In genomic region chr11:102921491-102921890, GRCm38 (mm10) we compare ENCODE assay signal across 19 mouse cellular contexts. TPM values are rescaled to one million over a fixed set of nuclear protein-coding genes. Genes with fewer than 3 reads are reported as not detected.
DNase-seq lines count a peak whose midpoint lies in the region; ATAC-seq lines count a peak whose summit lies in the region.
"Had no signal": no experiment of that assay in that cellular context is flagged by ENCODE, and none has a peak within 500 bp of the region (broad histone marks: within the 10 kb centered on the region; RNA-seq: fewer than 3 reads in every experiment).

No protein-coding gene starts in this region.

- peak; percentile 38 for DNase-seq in forebrain, embryonic 11.5 days (ENCODE audit: low spot score)
- DNase-seq in forebrain, embryonic 10.5 days (ENCODE audit: extremely low spot score, low spot score): no peak
- no peak for DNase-seq in kidney, adult 11 months
- DNase-seq in embryonic facial prominence, embryonic 10.5 days (ENCODE audit: low spot score): no peak
- no peak for DNase-seq in left cerebral cortex, adult 8-10 months (ENCODE audit: low spot score in 2 of 2)
- no peak for DNase-seq in spleen, postnatal 14 days (ENCODE audit: low spot score in 2 of 2)
- DNase-seq: cerebellum, adult 11 months; lung, embryonic 14.5 days; right cerebral cortex, adult 18-20 months had no signal

- no peak overlapping the region for H3K4me2 ChIP-seq in forebrain, embryonic 11.5 days (ENCODE audit: low read depth, low read length, severe bottlenecking)
- H3K4me2 ChIP-seq in kidney, embryonic 14.5 days (replicated peaks; ENCODE audit: low read depth, low read length): no peak overlapping the region
- no peak overlapping the region for H3K4me2 ChIP-seq in liver, embryonic 16.5 days (ENCODE audit: low read depth, low read length)
- H3K4me2 ChIP-seq: intestine, embryonic 15.5 days; neural tube, embryonic 13.5 days had no signal

- H3K27ac ChIP-seq in forebrain, embryonic 11.5 days (ENCODE audit: low read depth, low read length): no peak overlapping the region
- H3K27ac ChIP-seq in forebrain, embryonic 10.5 days: no peak overlapping the region
- no peak overlapping the region for H3K27ac ChIP-seq in kidney, embryonic 14.5 days (ENCODE audit: low read depth, low read length)
- peak overlapping the region; percentile 30; the same call in 1 of the 2 replicates for H3K27ac ChIP-seq in embryonic facial prominence, embryonic 10.5 days (replicated peaks)
- 0 out of 2 replicates have a peak overlapping the region, but pooled peaks have one; percentile 10 for H3K27ac ChIP-seq in liver, embryonic 16.5 days (ENCODE audit: low read length)
- H3K27ac ChIP-seq: intestine, embryonic 15.5 days; neural tube, embryonic 13.5 days had no signal

- H3K4me1 ChIP-seq in forebrain, embryonic 11.5 days (replicated peaks; ENCODE audit: control insufficient read depth, insufficient read depth, low read length): 0 out of 2 replicates have a peak, but pooled peaks cover 4% of the 10 kb centered on the region
- peaks cover 42% of the 10 kb centered on the region for H3K4me1 ChIP-seq in forebrain, embryonic 10.5 days
- H3K4me1 ChIP-seq in kidney, embryonic 14.5 days (ENCODE audit: control insufficient read depth, insufficient read depth, low read length): peaks cover 2% of the 10 kb centered on the region; the same call in 1 of the 2 replicates
- peaks cover 38% of the 10 kb centered on the region for H3K4me1 ChIP-seq in embryonic facial prominence, embryonic 10.5 days
- H3K4me1 ChIP-seq in liver, embryonic 16.5 days (ENCODE audit: control insufficient read depth, low read depth, low read length): peaks cover 18% of the 10 kb centered on the region

- no peaks in the 10 kb centered on the region for H3K27me3 ChIP-seq in forebrain, embryonic 11.5 days (ENCODE audit: control insufficient read depth, insufficient read depth, low read length)
- H3K27me3 ChIP-seq in forebrain, embryonic 10.5 days (ENCODE audit: poor library complexity, severe bottlenecking): no peaks in the 10 kb centered on the region
- H3K27me3 ChIP-seq in kidney, embryonic 14.5 days (ENCODE audit: control insufficient read depth, insufficient read depth, low read length): no peaks in the 10 kb centered on the region
- no peaks in the 10 kb centered on the region for H3K27me3 ChIP-seq in embryonic facial prominence, embryonic 10.5 days (replicated peaks; ENCODE audit: low read depth, poor library complexity, severe bottlenecking)
- no peaks in the 10 kb centered on the region for H3K27me3 ChIP-seq in liver, embryonic 16.5 days (ENCODE audit: control insufficient read depth, insufficient read depth, low read depth, low read length)
- H3K27me3 ChIP-seq: intestine, embryonic 15.5 days; neural tube, embryonic 13.5 days had no signal

- H3K9ac ChIP-seq in forebrain, embryonic 11.5 days (ENCODE audit: low read length): peak overlapping the region; percentile 6; the same call in 1 of the 2 replicates
- 0 out of 2 replicates have a peak overlapping the region, but pooled peaks have one; percentile 31 for H3K9ac ChIP-seq in kidney, embryonic 14.5 days (ENCODE audit: low read depth, low read length)
- H3K9ac ChIP-seq in liver, embryonic 16.5 days (ENCODE audit: low read depth, low read length): no peak overlapping the region
- H3K9ac ChIP-seq: intestine, embryonic 15.5 days; lung, embryonic 14.5 days; neural tube, embryonic 13.5 days had no signal

- ATAC-seq in forebrain, embryonic 11.5 days (replicated peaks; ENCODE audit: low FRiP score): no peak
- ATAC-seq in kidney, embryonic 14.5 days (ENCODE audit: low FRiP score, low TSS enrichment): no peak
- ATAC-seq in liver, embryonic 16.5 days (ENCODE audit: low read depth): no peak
- ATAC-seq: intestine, embryonic 15.5 days had no signal

- no peaks in the 10 kb centered on the region for H3K36me3 ChIP-seq in forebrain, embryonic 11.5 days (ENCODE audit: control insufficient read depth, insufficient read depth, low read length)
- peaks cover 58% of the 10 kb centered on the region for H3K36me3 ChIP-seq in forebrain, embryonic 10.5 days (replicated peaks)
- peaks cover 11% of the 10 kb centered on the region; the same call in 1 of the 2 replicates for H3K36me3 ChIP-seq in kidney, embryonic 14.5 days (ENCODE audit: control insufficient read depth, insufficient read depth, low read length)
- H3K36me3 ChIP-seq in embryonic facial prominence, embryonic 10.5 days (replicated peaks): peaks cover 50% of the 10 kb centered on the region
- H3K36me3 ChIP-seq in liver, embryonic 16.5 days (ENCODE audit: control insufficient read depth, insufficient read depth): peaks cover 10% of the 10 kb centered on the region
- H3K36me3 ChIP-seq: neural tube, embryonic 13.5 days had no signal

- H3K9me3 ChIP-seq in forebrain, embryonic 11.5 days (ENCODE audit: control insufficient read depth, low read length): no peaks in the 10 kb centered on the region
- H3K9me3 ChIP-seq in forebrain, embryonic 10.5 days: no peaks in the 10 kb centered on the region
- H3K9me3 ChIP-seq in kidney, embryonic 14.5 days (ENCODE audit: control insufficient read depth, low read length): no peaks in the 10 kb centered on the region
- H3K9me3 ChIP-seq in embryonic facial prominence, embryonic 10.5 days: no peaks in the 10 kb centered on the region
- H3K9me3 ChIP-seq in liver, embryonic 16.5 days (replicated peaks; ENCODE audit: control insufficient read depth, low read length): no peaks in the 10 kb centered on the region
- H3K9me3 ChIP-seq: intestine, embryonic 15.5 days; neural tube, embryonic 13.5 days had no signal

- 87% methylated on average over 6 of the region's 6 CpGs for WGBS in forebrain, embryonic 11.5 days
- 90% methylated on average over 6 of the region's 6 CpGs for WGBS in forebrain, embryonic 10.5 days
- 79% methylated on average over 6 of the region's 6 CpGs for WGBS in kidney, embryonic 14.5 days
- WGBS in embryonic facial prominence, embryonic 10.5 days: 86% methylated on average over 6 of the region's 6 CpGs
- 87% methylated on average over 6 of the region's 6 CpGs for WGBS in liver, embryonic 16.5 days (ENCODE audit: insufficient replicate concordance)

- no peak overlapping the region for H3K4me3 ChIP-seq in forebrain, embryonic 11.5 days (ENCODE audit: low read depth, low read length)
- H3K4me3 ChIP-seq in forebrain, embryonic 10.5 days: no peak overlapping the region
- no peak overlapping the region for H3K4me3 ChIP-seq in kidney, embryonic 14.5 days (ENCODE audit: low read length)
- peak overlapping the region; percentile 25; the same call in 1 of the 2 replicates for H3K4me3 ChIP-seq in embryonic facial prominence, embryonic 10.5 days
- H3K4me3 ChIP-seq in liver, embryonic 16.5 days (ENCODE audit: low read depth, low read length): no peak overlapping the region
- H3K4me3 ChIP-seq: intestine, embryonic 15.5 days; neural tube, embryonic 13.5 days had no signal

RNA-seq across cellular contexts. Expression of gene Kif18b, which starts 3.4 kb away (rescaled TPM):
- polyA plus RNA-seq in forebrain, embryonic 11.5 days (2014; fragmentation: Nextera tagmentation; extraction: Ambion mirVana): 13.0 and 13.3 TPM in 2 replicates
- 14.5 and 15.5 TPM in 2 replicates for polyA plus RNA-seq in forebrain, embryonic 10.5 days (2016; fragmentation: Nextera tagmentation; extraction: Ambion mirVana)
- 8.3 and 13.0 TPM in 2 replicates for polyA plus RNA-seq in kidney, embryonic 14.5 days (2014; fragmentation: Nextera tagmentation; extraction: Ambion mirVana)
- 12.1 and 13.0 TPM in 2 replicates for polyA plus RNA-seq in embryonic facial prominence, embryonic 10.5 days (2016; fragmentation: Nextera tagmentation; extraction: Ambion mirVana)
- polyA plus RNA-seq in liver, embryonic 16.5 days (2015; fragmentation: Nextera tagmentation; extraction: Ambion mirVana): 10.9 and 11.0 TPM in 2 replicates
- total RNA-seq in left cerebral cortex, adult 8-10 months (2022): under 1 TPM in 1 of 4 experiments, not detected in 3; 0.17 TPM
- total RNA-seq: gastrocnemius, adult 8-10 months had no signal

RNA-seq across cellular contexts. Expression of gene Gfap, which starts 20.8 kb away (rescaled TPM):
- 0.09 TPM in 1 of 2 replicates, not detected in the other for polyA plus RNA-seq in forebrain, embryonic 11.5 days (2014; fragmentation: Nextera tagmentation; extraction: Ambion mirVana)
- 0.09 and 0.10 TPM in 2 replicates for polyA plus RNA-seq in forebrain, embryonic 10.5 days (2016; fragmentation: Nextera tagmentation; extraction: Ambion mirVana)
- 0.29 and 0.31 TPM in 2 replicates for polyA plus RNA-seq in kidney, embryonic 14.5 days (2014; fragmentation: Nextera tagmentation; extraction: Ambion mirVana)
- polyA plus RNA-seq in embryonic facial prominence, embryonic 10.5 days (2016; fragmentation: Nextera tagmentation; extraction: Ambion mirVana): 0.14 and 0.16 TPM in 2 replicates
- 7.4 and 8.3 TPM in 2 replicates for polyA plus RNA-seq in liver, embryonic 16.5 days (2015; fragmentation: Nextera tagmentation; extraction: Ambion mirVana)
- total RNA-seq in left cerebral cortex, adult 8-10 months (2022): 100 to 1,000 TPM; 134 to 920 (median 381) TPM

RNA-seq across cellular contexts. Expression of gene C1ql1, which starts 25.0 kb away (rescaled TPM):
- 3.9 and 4.5 TPM in 2 replicates for polyA plus RNA-seq in forebrain, embryonic 11.5 days (2014; fragmentation: Nextera tagmentation; extraction: Ambion mirVana)
- 2.6 and 2.8 TPM in 2 replicates for polyA plus RNA-seq in forebrain, embryonic 10.5 days (2016; fragmentation: Nextera tagmentation; extraction: Ambion mirVana)
- polyA plus RNA-seq in kidney, embryonic 14.5 days (2014; fragmentation: Nextera tagmentation; extraction: Ambion mirVana): 6.7 and 8.3 TPM in 2 replicates
- 1.5 and 2.7 TPM in 2 replicates for polyA plus RNA-seq in embryonic facial prominence, embryonic 10.5 days (2016; fragmentation: Nextera tagmentation; extraction: Ambion mirVana)
- 0.13 TPM in 1 of 2 replicates, not detected in the other for polyA plus RNA-seq in liver, embryonic 16.5 days (2015; fragmentation: Nextera tagmentation; extraction: Ambion mirVana)
- 10 to 100 TPM; 12.9 to 18.8 (median 15.5) TPM for total RNA-seq in left cerebral cortex, adult 8-10 months (2022)
- total RNA-seq: gastrocnemius, adult 8-10 months; megakaryocyte-erythroid progenitor cell, adult 5-6 weeks had no signal
- polyA plus RNA-seq: heart, postnatal 0 days; thymus, postnatal 0 days had no signal

RNA-seq across cellular contexts. Expression of gene Fam187a, which starts 36.5 kb away (rescaled TPM):
- not detected in 2 replicates for polyA plus RNA-seq in forebrain, embryonic 11.5 days (2014; fragmentation: Nextera tagmentation; extraction: Ambion mirVana)
- polyA plus RNA-seq in forebrain, embryonic 10.5 days (2016; fragmentation: Nextera tagmentation; extraction: Ambion mirVana): 0.09 TPM in 1 of 2 replicates, not detected in the other
- not detected in 2 replicates for polyA plus RNA-seq in kidney, embryonic 14.5 days (2014; fragmentation: Nextera tagmentation; extraction: Ambion mirVana)
- polyA plus RNA-seq in embryonic facial prominence, embryonic 10.5 days (2016; fragmentation: Nextera tagmentation; extraction: Ambion mirVana): not detected in 2 replicates
- polyA plus RNA-seq in liver, embryonic 16.5 days (2015; fragmentation: Nextera tagmentation; extraction: Ambion mirVana): not detected in 2 replicates
- total RNA-seq in left cerebral cortex, adult 8-10 months (2022): under 1 TPM in 3 of 4 experiments, not detected in 1; 0.23 to 0.70 (median 0.34) TPM
- total RNA-seq: ES-E14; gastrocnemius, adult 8-10 months; megakaryocyte-erythroid progenitor cell, adult 5-6 weeks had no signal
- polyA plus RNA-seq: heart, postnatal 0 days; intestine, embryonic 15.5 days; large intestine, adult 2 months; lung, embryonic 14.5 days; neural tube, embryonic 13.5 days; thymus, postnatal 0 days had no signal

RNA-seq across cellular contexts. Expression of gene Ccdc103, which starts 40.5 kb away (rescaled TPM):
- 2.3 and 3.5 TPM in 2 replicates for polyA plus RNA-seq in forebrain, embryonic 11.5 days (2014; fragmentation: Nextera tagmentation; extraction: Ambion mirVana)
- polyA plus RNA-seq in forebrain, embryonic 10.5 days (2016; fragmentation: Nextera tagmentation; extraction: Ambion mirVana): 2.0 and 2.9 TPM in 2 replicates
- polyA plus RNA-seq in kidney, embryonic 14.5 days (2014; fragmentation: Nextera tagmentation; extraction: Ambion mirVana): 1.1 and 1.8 TPM in 2 replicates
- 1.4 and 1.8 TPM in 2 replicates for polyA plus RNA-seq in embryonic facial prominence, embryonic 10.5 days (2016; fragmentation: Nextera tagmentation; extraction: Ambion mirVana)
- polyA plus RNA-seq in liver, embryonic 16.5 days (2015; fragmentation: Nextera tagmentation; extraction: Ambion mirVana): 0.93 and 1.2 TPM in 2 replicates
- 1 to 10 TPM; 2.1 to 3.6 (median 2.2) TPM for total RNA-seq in left cerebral cortex, adult 8-10 months (2022)
- total RNA-seq: gastrocnemius, adult 8-10 months; megakaryocyte-erythroid progenitor cell, adult 5-6 weeks had no signal

Comparison
In these comparisons a context has a peak if more than half of its experiments do, and no peak if none do; other contexts are left out.
1. H3K27ac ChIP-seq: peak in embryonic facial prominence, embryonic 10.5 days (single experiment) and liver, embryonic 16.5 days (single experiment); none in forebrain, embryonic 11.5 days (single experiment), forebrain, embryonic 10.5 days (single experiment) and kidney, embryonic 14.5 days (single experiment).